Mouse (Mus musculus) myocyte (in vitro differentiated cells): ENCODE measurements around the gene Slc5a11. TPM values are rescaled to one million over a fixed set of nuclear protein-coding genes. Genes with fewer than 3 reads are reported as not detected.

Source experiments
- H3K27me3 ChIP-seq: one replicate; pipeline ENCODE4 v1.6.1; 2011; ENCODE audit not compliant: control insufficient read depth, insufficient read depth, insufficient read length
- H3K36me3 ChIP-seq: one replicate; pipeline ENCODE4 v1.6.1; 2011; ENCODE audit not compliant: control insufficient read depth, insufficient read depth
- H3K4me2 ChIP-seq: one replicate; pipeline ENCODE4 v1.6.1; 2011; ENCODE audit warnings: low read depth, control low read depth
- H3K4me3 ChIP-seq: one replicate; pipeline ENCODE4 v1.5.1; 2011; ENCODE audit warnings: mild to moderate bottlenecking, control low read depth, moderate library complexity
- H3K79me2 ChIP-seq: one replicate; pipeline ENCODE4 v1.6.1; 2011; ENCODE audit not compliant: control insufficient read depth, insufficient read depth
- H3ac ChIP-seq: one replicate; pipeline ENCODE4 v1.6.1; 2011; ENCODE audit not compliant: control insufficient read depth, insufficient read length
- CEBPB ChIP-seq: IDR thresholded peaks from 2 replicates; pipeline ENCODE4 v1.6.1; 2011; ENCODE audit warnings: mild to moderate bottlenecking, moderate library complexity; ENCODE audit not compliant: poor library complexity, insufficient read depth, severe bottlenecking
- E2F4 ChIP-seq: IDR thresholded peaks from one replicate; pipeline ENCODE4 v1.6.1; 2011; ENCODE audit warnings: mild to moderate bottlenecking, control low read depth, moderate library complexity; ENCODE audit not compliant: insufficient read depth
- MAX ChIP-seq: IDR thresholded peaks from one replicate; pipeline ENCODE4 v1.6.1; 2011; ENCODE audit warnings: low read depth, mild to moderate bottlenecking, control low read depth
- MYOD1 ChIP-seq, 3 experiments: IDR thresholded peaks; one replicate each; pipeline ENCODE4 v1.6.1; 2011; ENCODE audit warnings: control low read depth in 2 of 3, low read depth in 2 of 3, mild to moderate bottlenecking in 2 of 3, moderate library complexity in 1 of 3; ENCODE audit not compliant: insufficient read length in 2 of 3, control insufficient read depth in 1 of 3
- MYOG ChIP-seq, 3 experiments: IDR thresholded peaks; one replicate each; pipeline ENCODE4 v1.6.1; 2011; ENCODE audit warnings: control low read depth in 2 of 3, low read depth in 2 of 3, mild to moderate bottlenecking in 2 of 3; ENCODE audit not compliant: insufficient read length in 2 of 3, control insufficient read depth in 1 of 3, insufficient read depth in 1 of 3
- POLR2A ChIP-seq: IDR thresholded peaks from one replicate; pipeline ENCODE4 v1.6.1; 2011; ENCODE audit warnings: low read depth, mild to moderate bottlenecking, control low read depth, moderate library complexity; ENCODE audit not compliant: insufficient read length
- POLR2AphosphoS2 ChIP-seq: IDR thresholded peaks from one replicate; pipeline ENCODE4 v1.6.1; 2011; ENCODE audit warnings: low read depth, control low read depth; ENCODE audit not compliant: insufficient read length
- REST ChIP-seq: IDR thresholded peaks from one replicate; pipeline ENCODE4 v1.6.1; 2011; ENCODE audit warnings: mild to moderate bottlenecking, control low read depth, moderate library complexity; ENCODE audit not compliant: insufficient read depth, insufficient read length
- SRF ChIP-seq: IDR thresholded peaks from one replicate; pipeline ENCODE4 v1.6.1; 2011; ENCODE audit warnings: low read depth; ENCODE audit not compliant: control insufficient read depth, insufficient read length
- TCF12 ChIP-seq: IDR thresholded peaks from one replicate; pipeline ENCODE4 v1.6.1; 2011; ENCODE audit warnings: mild to moderate bottlenecking, control low read depth; ENCODE audit not compliant: poor library complexity, insufficient read depth, severe bottlenecking
- TCF3 ChIP-seq: IDR thresholded peaks from one replicate; pipeline ENCODE4 v1.6.1; 2011; ENCODE audit warnings: low read depth, control low read depth; ENCODE audit not compliant: insufficient read length
- USF1 ChIP-seq: IDR thresholded peaks from one replicate; pipeline ENCODE4 v1.6.1; 2011; ENCODE audit warnings: low read depth, mild to moderate bottlenecking, control low read depth, moderate library complexity
- polyA plus RNA-seq: library from polyadenylated mRNA; unstranded; fragments of >200 nt; fragmentation: generic; extraction: Trizol; gene quantifications from one replicate; pipeline ENCODE4 v1.2.1, GENCODE M21; 2012; ENCODE audit warnings: missing spikeins

Slc5a11 gene
- polyA plus RNA-seq, 1 experiment, result not detected

- Histone ChIP-seq H3ac (no peak overlapping the region), H3K27me3 (no peaks in the 10 kb centered on the region), H3K4me3 (no peak overlapping the region), H3K4me2 (no peak overlapping the region), H3K79me2 (no peaks in the 10 kb centered on the region), H3K36me3 (peaks cover 14% of the 10 kb centered on the region)
- TF ChIP-seq REST (no peak), POLR2A (no peak), MYOD1 (IDR thresholded peaks at IDR 0.05; ENCODE audit: control insufficient read depth in 1 of 3, insufficient read length in 2 of 3, low read depth in 2 of 3) (no peak), CEBPB (no peak), TCF12 (no peak), E2F4 (no peak), TCF3 (no peak), MAX (no peak), MYOG (IDR thresholded peaks at IDR 0.05; ENCODE audit: control insufficient read depth in 1 of 3, insufficient read depth in 1 of 3, insufficient read length in 2 of 3, low read depth in 2 of 3) (no peak), SRF (no peak), USF1 (no peak), POLR2AphosphoS2 (no peak)
Observed at GRCm38 (mm10) chr7:123305397-123305796, 90.8 kb downstream of the Slc5a11 start.

GRCm38 (mm10) chr7:123307236-123307635, 92.7 kb downstream of the Slc5a11 start:
- TF ChIP-seq E2F4 (no peak), CEBPB (no peak), POLR2AphosphoS2 (no peak), USF1 (no peak), POLR2A (no peak), TCF3 (no peak), MYOG (IDR thresholded peaks at IDR 0.05; ENCODE audit: control insufficient read depth in 1 of 3, insufficient read depth in 1 of 3, insufficient read length in 2 of 3, low read depth in 2 of 3) (no peak), SRF (no peak)
- Histone ChIP-seq H3K4me2 (no peak overlapping the region), H3K79me2 (no peaks in the 10 kb centered on the region), H3K36me3 (peaks cover 24% of the 10 kb centered on the region), H3K27me3 (no peaks in the 10 kb centered on the region), H3ac (no peak overlapping the region), H3K4me3 (no peak overlapping the region)

- H3K4me2 ChIP-seq, result no peak overlapping the region
- H3ac ChIP-seq, result no peak overlapping the region
Observed at GRCm38 (mm10) chr7:123307887-123308558, 93.4 kb downstream of the Slc5a11 start.

GRCm38 (mm10) chr7:123311836-123312235, 97.3 kb downstream of the Slc5a11 start:
- H3K4me3 ChIP-seq, result no peak overlapping the region
- peaks cover 17% of the 10 kb centered on the region for H3K36me3 ChIP-seq
- no peak overlapping the region for H3K4me2 ChIP-seq
- no peaks in the 10 kb centered on the region for H3K79me2 ChIP-seq
- TF ChIP-seq CEBPB (no peak), REST (no peak), TCF12 (no peak), MAX (no peak), MYOG (IDR thresholded peaks at IDR 0.05; ENCODE audit: control insufficient read depth in 1 of 3, insufficient read depth in 1 of 3, insufficient read length in 2 of 3, low read depth in 2 of 3) (no peak), SRF (no peak), POLR2A (no peak), USF1 (no peak), E2F4 (no peak), POLR2AphosphoS2 (no peak), MYOD1 (IDR thresholded peaks at IDR 0.05; ENCODE audit: control insufficient read depth in 1 of 3, insufficient read length in 2 of 3, low read depth in 2 of 3) (no peak)
- no peaks in the 10 kb centered on the region for H3K27me3 ChIP-seq
- H3ac ChIP-seq, result no peak overlapping the region

More at GRCm38 (mm10) chr7:123307887-123308558, 93.4 kb downstream of the Slc5a11 start:
- peaks cover 24% of the 10 kb centered on the region for H3K36me3 ChIP-seq
- TF ChIP-seq TCF12, result no peak
- TF ChIP-seq REST, result no peak
- TF ChIP-seq TCF3, result no peak
- TF ChIP-seq MYOG (IDR thresholded peaks at IDR 0.05; ENCODE audit: control insufficient read depth in 1 of 3, insufficient read depth in 1 of 3, insufficient read length in 2 of 3, low read depth in 2 of 3), result no peak
- no peak for TF ChIP-seq USF1
- TF ChIP-seq POLR2A, result no peak
- TF ChIP-seq POLR2AphosphoS2, result no peak
- no peak for TF ChIP-seq SRF
- no peaks in the 10 kb centered on the region for H3K27me3 ChIP-seq
- H3K79me2 ChIP-seq, result no peaks in the 10 kb centered on the region
- H3K4me3 ChIP-seq, result no peak overlapping the region

- TF ChIP-seq SRF (no peak), TCF3 (no peak), POLR2AphosphoS2 (no peak), TCF12 (no peak), POLR2A (no peak), CEBPB (no peak), MYOD1 (IDR thresholded peaks at IDR 0.05; ENCODE audit: control insufficient read depth in 1 of 3, insufficient read length in 2 of 3, low read depth in 2 of 3) (no peak), MAX (no peak), E2F4 (no peak)
- H3K79me2 ChIP-seq, result no peaks in the 10 kb centered on the region
- H3ac ChIP-seq, result no peak overlapping the region
- no peak overlapping the region for H3K4me3 ChIP-seq
- no peaks in the 10 kb centered on the region for H3K27me3 ChIP-seq
- no peak overlapping the region for H3K4me2 ChIP-seq
- H3K36me3 ChIP-seq, result peaks cover 17% of the 10 kb centered on the region
Observed at GRCm38 (mm10) chr7:123312738-123313137, 98.2 kb downstream of the Slc5a11 start.
